Mouse (Mus musculus): ENCODE data around the gene Gramd1b. TPM values are rescaled to one million over a fixed set of nuclear protein-coding genes. Genes with fewer than 3 reads are reported as not detected.

Gramd1b gene
- total and polyA plus RNA-seq, 2 experiments from 2014 or later: 18.0 to 48.6 TPM

GRCm38 (mm10) chr9:40539588-40540140 is 8.5 kb upstream of the Gramd1b start:
- TF ChIP-seq CTCF (IDR thresholded peaks at IDR 0.05; ENCODE audit: low read depth): no peak
- Histone ChIP-seq H3K4me3 (ENCODE audit: low read depth, low read length) (no peak overlapping the region), H3K27me3 (ENCODE audit: insufficient read depth, low read length) (no peaks in the 10 kb centered on the region), H3K27ac (ENCODE audit: low read depth, low read length) (peak overlapping the region; percentile 60; the same call in 1 of the 2 replicates), H3K36me3 (ENCODE audit: insufficient read depth) (no peaks in the 10 kb centered on the region), H3K4me2 (ENCODE audit: low read depth) (no peak overlapping the region), H3K9ac (no peak overlapping the region), H3K4me1 (ENCODE audit: insufficient read depth) (peaks cover 20% of the 10 kb centered on the region; the same call in 1 of the 2 replicates), H3K9me3 (ENCODE audit: low read length) (no peaks in the 10 kb centered on the region)
- DNase-seq (peak; percentile 34), ATAC-seq (peak; percentile 53)
- 20% methylated on average over 8 of the region's 8 CpGs for WGBS

- TF ChIP-seq CTCF (IDR thresholded peaks at IDR 0.05; ENCODE audit: low read depth): no peak
- Histone ChIP-seq H3K9ac (no peak overlapping the region), H3K27me3 (ENCODE audit: insufficient read depth, low read length) (no peaks in the 10 kb centered on the region), H3K36me3 (ENCODE audit: insufficient read depth) (no peaks in the 10 kb centered on the region), H3K4me3 (ENCODE audit: low read depth, low read length) (no peak overlapping the region), H3K9me3 (ENCODE audit: low read length) (no peaks in the 10 kb centered on the region), H3K4me1 (ENCODE audit: insufficient read depth) (peaks cover 20% of the 10 kb centered on the region; the same call in 1 of the 2 replicates), H3K4me2 (ENCODE audit: low read depth) (no peak overlapping the region), H3K27ac (ENCODE audit: low read depth, low read length) (peak overlapping the region; percentile 60)
- ATAC-seq (peak; percentile 90), DNase-seq (peak; percentile 87)
- WGBS: 9% methylated on average over 2 of the region's 2 CpGs
These were observed 6.5 kb upstream of the Gramd1b start for GRCm38 (mm10) chr9:40537708-40538105.

GRCm38 (mm10) chr9:40537044-40537707 is 6.0 kb upstream of the Gramd1b start:
- ATAC-seq (no peak), DNase-seq (no peak)
- Histone ChIP-seq H3K4me1 (ENCODE audit: insufficient read depth) (peaks cover 20% of the 10 kb centered on the region; the same call in 1 of the 2 replicates), H3K27ac (ENCODE audit: low read depth, low read length) (0 out of 2 replicates have a peak overlapping the region, but pooled peaks have one; percentile 15), H3K27me3 (ENCODE audit: insufficient read depth, low read length) (no peaks in the 10 kb centered on the region), H3K4me2 (ENCODE audit: low read depth) (no peak overlapping the region), H3K9ac (no peak overlapping the region), H3K9me3 (ENCODE audit: low read length) (no peaks in the 10 kb centered on the region), H3K4me3 (ENCODE audit: low read depth, low read length) (no peak overlapping the region), H3K36me3 (ENCODE audit: insufficient read depth) (no peaks in the 10 kb centered on the region)
- no peak for TF ChIP-seq CTCF (IDR thresholded peaks at IDR 0.05; ENCODE audit: low read depth)
- 76% methylated on average over 3 of the region's 3 CpGs for WGBS

- Histone ChIP-seq H3K4me2 (ENCODE audit: low read depth) (peak overlapping the region; percentile 72), H3K27ac (ENCODE audit: low read depth, low read length) (no peak overlapping the region; the same call in 1 of the 2 replicates), H3K9ac (peak overlapping the region; percentile 71), H3K4me1 (ENCODE audit: insufficient read depth) (peaks cover 11% of the 10 kb centered on the region; the same call in 1 of the 2 replicates), H3K27me3 (ENCODE audit: insufficient read depth, low read length) (no peaks in the 10 kb centered on the region), H3K9me3 (ENCODE audit: low read length) (no peaks in the 10 kb centered on the region), H3K36me3 (ENCODE audit: insufficient read depth) (no peaks in the 10 kb centered on the region), H3K4me3 (ENCODE audit: low read depth, low read length) (peak overlapping the region; percentile 53)
- WGBS: 64% methylated on average over 8 of the region's 8 CpGs
- DNase-seq: no peak
- no peak for TF ChIP-seq CTCF (IDR thresholded peaks at IDR 0.05; ENCODE audit: low read depth)
- ATAC-seq: 0 out of 2 replicates have a peak, but pooled peaks have one; percentile 1
These were observed 647 bp downstream of the Gramd1b start for GRCm38 (mm10) chr9:40530536-40530935.

GRCm38 (mm10) chr9:40528733-40529132 is 2.5 kb downstream of the Gramd1b start:
- Histone ChIP-seq H3K4me3 (ENCODE audit: low read depth, low read length) (no peak overlapping the region), H3K9ac (no peak overlapping the region), H3K4me1 (ENCODE audit: insufficient read depth) (peaks cover 11% of the 10 kb centered on the region; the same call in 1 of the 2 replicates), H3K4me2 (ENCODE audit: low read depth) (no peak overlapping the region), H3K36me3 (ENCODE audit: insufficient read depth) (no peaks in the 10 kb centered on the region), H3K9me3 (ENCODE audit: low read length) (no peaks in the 10 kb centered on the region), H3K27ac (ENCODE audit: low read depth, low read length) (no peak overlapping the region), H3K27me3 (ENCODE audit: insufficient read depth, low read length) (no peaks in the 10 kb centered on the region)
- no peak for TF ChIP-seq CTCF (IDR thresholded peaks at IDR 0.05; ENCODE audit: low read depth)
- DNase-seq: no peak
- ATAC-seq: no peak
- 90% methylated on average over 4 of the region's 4 CpGs for WGBS

GRCm38 (mm10) chr9:40526928-40527327 is 4.3 kb downstream of the Gramd1b start:
- Histone ChIP-seq H3K4me1 (ENCODE audit: insufficient read depth) (peaks cover 11% of the 10 kb centered on the region; the same call in 1 of the 2 replicates), H3K4me2 (ENCODE audit: low read depth) (no peak overlapping the region), H3K9ac (no peak overlapping the region), H3K9me3 (ENCODE audit: low read length) (no peaks in the 10 kb centered on the region), H3K36me3 (ENCODE audit: insufficient read depth) (no peaks in the 10 kb centered on the region), H3K4me3 (ENCODE audit: low read depth, low read length) (no peak overlapping the region), H3K27ac (ENCODE audit: low read depth, low read length) (no peak overlapping the region), H3K27me3 (ENCODE audit: insufficient read depth, low read length) (no peaks in the 10 kb centered on the region)
- 68% methylated on average over 3 of the region's 3 CpGs for WGBS
- no peak for DNase-seq
- no peak for TF ChIP-seq CTCF (IDR thresholded peaks at IDR 0.05; ENCODE audit: low read depth)
- ATAC-seq: no peak

GRCm38 (mm10) chr9:40522156-40522555 is 9.0 kb downstream of the Gramd1b start:
- Histone ChIP-seq H3K9me3 (ENCODE audit: low read length) (no peaks in the 10 kb centered on the region), H3K36me3 (ENCODE audit: insufficient read depth) (no peaks in the 10 kb centered on the region), H3K27ac (ENCODE audit: low read depth, low read length) (no peak overlapping the region), H3K27me3 (ENCODE audit: insufficient read depth, low read length) (no peaks in the 10 kb centered on the region), H3K4me2 (ENCODE audit: low read depth) (no peak overlapping the region), H3K4me3 (ENCODE audit: low read depth, low read length) (no peak overlapping the region), H3K9ac (no peak overlapping the region), H3K4me1 (ENCODE audit: insufficient read depth) (no peaks in the 10 kb centered on the region)
- DNase-seq (no peak), ATAC-seq (no peak)
- 79% methylated on average over 7 of the region's 7 CpGs for WGBS
- TF ChIP-seq CTCF (IDR thresholded peaks at IDR 0.05; ENCODE audit: low read depth): no peak

All from forebrain, postnatal 0 days (tissue).